Mouse (Mus musculus): Measurements from ENCODE around the gene Serpine2.

DNA sequence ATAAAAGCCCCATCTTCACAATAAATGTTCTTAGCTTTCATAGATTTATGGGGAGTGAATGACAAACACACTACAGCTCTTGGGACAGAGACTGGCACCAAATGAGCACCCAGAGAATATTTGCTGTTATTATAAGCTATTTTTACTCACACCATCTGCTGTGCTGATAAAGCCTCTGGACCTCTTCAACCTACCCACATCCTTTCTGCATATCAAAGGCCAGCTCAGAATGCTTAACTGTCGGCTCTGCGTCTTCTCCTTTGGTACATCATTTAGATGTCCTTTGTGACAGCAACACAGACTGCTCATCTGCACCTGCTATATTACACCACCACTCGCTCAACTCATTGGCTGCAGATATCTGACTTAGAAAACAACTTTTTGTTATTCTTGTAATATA is 63.9 kb downstream of the Serpine2 start:
- TF ChIP-seq POLR2A (IDR thresholded peaks at IDR 0.05; ENCODE audit: control insufficient read depth, low read depth, low read length) (no peak), CTCF (IDR thresholded peaks at IDR 0.05; ENCODE audit: control insufficient read depth, insufficient read depth, insufficient replicate concordance, low read depth, low read length) (no peak)

All from testis, adult 2 months (tissue).